Mouse (Mus musculus) lung, adult 18-20 months (tissue): ENCODE data around the gene Setd3.

Experiments
- DNase-seq, 2 experiments: peaks; one replicate each; pipeline ENCODE4 v3.0.0; 2022; ENCODE audit warnings: mixed read lengths in 2 of 2

The Setd3 gene

GRCm38 (mm10) chr12:108200094-108200493, 21.0 kb upstream of the Setd3 start:
- DNase-seq = no peak

GRCm38 (mm10) chr12:108198447-108198846, 19.3 kb upstream of the Setd3 start:
- no peak for DNase-seq

GRCm38 (mm10) chr12:108195761-108196160, 16.6 kb upstream of the Setd3 start:
- no peak for DNase-seq

GRCm38 (mm10) chr12:108193878-108194277, 14.8 kb upstream of the Setd3 start:
- DNase-seq = no peak

GRCm38 (mm10) chr12:108187541-108188091, 8.5 kb upstream of the Setd3 start:
- DNase-seq = no peak

GRCm38 (mm10) chr12:108181716-108182115, 2.6 kb upstream of the Setd3 start:
- DNase-seq = no peak

GRCm38 (mm10) chr12:108179321-108180266, 480 bp upstream of the Setd3 start, which contains the start of gene Ccnk:
Ccnk (plus strand) TSS chr12:108179579.
- peak; percentile 100 for DNase-seq

GRCm38 (mm10) chr12:108178331-108179245, 526 bp downstream of the Setd3 start:
- peak; percentile 50 to 63 for DNase-seq

- DNase-seq = no peak
These were observed 2.7 kb downstream of the Setd3 start for GRCm38 (mm10) chr12:108176366-108176765.

- DNase-seq = no peak
These were observed 4.3 kb downstream of the Setd3 start for GRCm38 (mm10) chr12:108174606-108175505.

- no peak for DNase-seq
These were observed 6.5 kb downstream of the Setd3 start for GRCm38 (mm10) chr12:108172639-108173038.

GRCm38 (mm10) chr12:108171336-108171735, 7.8 kb downstream of the Setd3 start:
- DNase-seq = peak in 1 of 2 experiments; percentile 27

GRCm38 (mm10) chr12:108170467-108170866, 8.6 kb downstream of the Setd3 start:
- DNase-seq = no peak

- no peak for DNase-seq
These were observed 10.2 kb downstream of the Setd3 start for GRCm38 (mm10) chr12:108168909-108169308.

GRCm38 (mm10) chr12:108163706-108164105, 15.4 kb downstream of the Setd3 start:
- no peak for DNase-seq

GRCm38 (mm10) chr12:108162036-108162435, 17.1 kb downstream of the Setd3 start:
- DNase-seq = no peak

- DNase-seq = no peak
These were observed 19.3 kb downstream of the Setd3 start for GRCm38 (mm10) chr12:108159863-108160262.

- no peak for DNase-seq
These were observed 26.4 kb downstream of the Setd3 start for GRCm38 (mm10) chr12:108152743-108153142.

GRCm38 (mm10) chr12:108149764-108150163, 29.4 kb downstream of the Setd3 start:
- DNase-seq = no peak

- no peak for DNase-seq
These were observed 33.9 kb downstream of the Setd3 start for GRCm38 (mm10) chr12:108145198-108145597.

GRCm38 (mm10) chr12:108143624-108144498, 35.3 kb downstream of the Setd3 start:
- no peak for DNase-seq
